Mouse (Mus musculus) C2C12 (cell line): ENCODE data around the gene Bdkrb1.

ENCODE experiments used
- CEBPB ChIP-seq: IDR thresholded peaks from one replicate; pipeline ENCODE4 v1.6.1; 2011; ENCODE audit warnings: low read depth, mild to moderate bottlenecking, control low read depth, moderate library complexity
- CTCF ChIP-seq: IDR thresholded peaks from one replicate; pipeline ENCODE4 v1.5.1; 2011; ENCODE audit not compliant: control insufficient read depth, insufficient read depth, insufficient read length
- MYOD1 ChIP-seq: IDR thresholded peaks from one replicate; pipeline ENCODE4 v1.6.1; 2011; ENCODE audit warnings: low read depth; ENCODE audit not compliant: control insufficient read depth, insufficient read length

GRCm38 (mm10) chr12:105598503-105598902, 4.4 kb upstream of the Bdkrb1 start:
- TF ChIP-seq CEBPB = no peak
- no peak for TF ChIP-seq CTCF
- TF ChIP-seq MYOD1 = no peak
